Mouse (Mus musculus): ENCODE data around the gene 4933434E20Rik. TPM values are rescaled to one million over a fixed set of nuclear protein-coding genes. Genes with fewer than 3 reads are reported as not detected.

Gene 4933434E20Rik
- 108 TPM for polyA plus RNA-seq (2017; shearing (Covaris generic))

GRCm38 (mm10) chr3:90051441-90052350, at the start of gene 4933434E20Rik:
4933434E20Rik (plus strand) TSS chr3:90051636.

GRCm38 (mm10) chr3:90052351-90053241, 1.2 kb downstream of the 4933434E20Rik start, which contains the start of gene Ubap2l:
Ubap2l (minus strand) TSS chr3:90052628.

GRCm38 (mm10) chr3:90072294-90072693, 20.9 kb downstream of the 4933434E20Rik start, which contains the start of gene Tpm3:
Tpm3 (plus strand) TSS chr3:90072649.

GRCm38 (mm10) chr3:90103938-90104337, 52.5 kb downstream of the 4933434E20Rik start, which contains the start of gene Nup210l:
Nup210l (plus strand) TSS chr3:90104132.

Other genes starting within 250 kb of the 4933434E20Rik start
- gene She, start 220.3 kb upstream of the 4933434E20Rik start, polyA plus RNA-seq (2017; shearing (Covaris generic)) = 0.43 TPM
- 18.1 TPM for gene Il6ra, start 138.4 kb upstream of the 4933434E20Rik start, polyA plus RNA-seq (2017; shearing (Covaris generic))
- gene Atp8b2, start 88.1 kb upstream of the 4933434E20Rik start, polyA plus RNA-seq (2017; shearing (Covaris generic)) = 58.6 TPM
- 85.7 TPM for gene Hax1, start 52.9 kb upstream of the 4933434E20Rik start, polyA plus RNA-seq (2017; shearing (Covaris generic))
- 177 TPM for gene Ubap2l, start 992 bp downstream of the 4933434E20Rik start, polyA plus RNA-seq (2017; shearing (Covaris generic))
- 905 TPM for gene Tpm3, start 21.0 kb downstream of the 4933434E20Rik start, polyA plus RNA-seq (2017; shearing (Covaris generic))
- 0.09 TPM for gene Nup210l, start 52.5 kb downstream of the 4933434E20Rik start, polyA plus RNA-seq (2017; shearing (Covaris generic))
- 3,227 TPM for gene Rps27, start 162.0 kb downstream of the 4933434E20Rik start, polyA plus RNA-seq (2017; shearing (Covaris generic))
- gene Rab13, start 162.1 kb downstream of the 4933434E20Rik start, polyA plus RNA-seq (2017; shearing (Covaris generic)) = 0.91 TPM
- 161 TPM for gene Jtb, start 180.0 kb downstream of the 4933434E20Rik start, polyA plus RNA-seq (2017; shearing (Covaris generic))
- not detected for gene Creb3l4, start 191.9 kb downstream of the 4933434E20Rik start, polyA plus RNA-seq (2017; shearing (Covaris generic))
- 1.5 TPM for gene Slc39a1, start 196.5 kb downstream of the 4933434E20Rik start, polyA plus RNA-seq (2017; shearing (Covaris generic))
- 108 TPM for gene Crtc2, start 202.5 kb downstream of the 4933434E20Rik start, polyA plus RNA-seq (2017; shearing (Covaris generic))
- 29.0 TPM for gene Dennd4b, start 213.5 kb downstream of the 4933434E20Rik start, polyA plus RNA-seq (2017; shearing (Covaris generic))
- gene Gatad2b, start 241.5 kb downstream of the 4933434E20Rik start, polyA plus RNA-seq (2017; shearing (Covaris generic)) = 9.5 TPM

Data from effector memory CD4-positive, alpha-beta T cell, adult 7 months (primary cell).